Mouse (Mus musculus) embryo, embryonic 9.5 days (tissue): ENCODE data around the gene Zfp26.

Source experiments
- DNase-seq: peaks from one replicate; pipeline ENCODE4 v3.0.0-alpha.2; 2017; ENCODE audit errors: extremely low spot score

Zfp26 gene

DNA sequence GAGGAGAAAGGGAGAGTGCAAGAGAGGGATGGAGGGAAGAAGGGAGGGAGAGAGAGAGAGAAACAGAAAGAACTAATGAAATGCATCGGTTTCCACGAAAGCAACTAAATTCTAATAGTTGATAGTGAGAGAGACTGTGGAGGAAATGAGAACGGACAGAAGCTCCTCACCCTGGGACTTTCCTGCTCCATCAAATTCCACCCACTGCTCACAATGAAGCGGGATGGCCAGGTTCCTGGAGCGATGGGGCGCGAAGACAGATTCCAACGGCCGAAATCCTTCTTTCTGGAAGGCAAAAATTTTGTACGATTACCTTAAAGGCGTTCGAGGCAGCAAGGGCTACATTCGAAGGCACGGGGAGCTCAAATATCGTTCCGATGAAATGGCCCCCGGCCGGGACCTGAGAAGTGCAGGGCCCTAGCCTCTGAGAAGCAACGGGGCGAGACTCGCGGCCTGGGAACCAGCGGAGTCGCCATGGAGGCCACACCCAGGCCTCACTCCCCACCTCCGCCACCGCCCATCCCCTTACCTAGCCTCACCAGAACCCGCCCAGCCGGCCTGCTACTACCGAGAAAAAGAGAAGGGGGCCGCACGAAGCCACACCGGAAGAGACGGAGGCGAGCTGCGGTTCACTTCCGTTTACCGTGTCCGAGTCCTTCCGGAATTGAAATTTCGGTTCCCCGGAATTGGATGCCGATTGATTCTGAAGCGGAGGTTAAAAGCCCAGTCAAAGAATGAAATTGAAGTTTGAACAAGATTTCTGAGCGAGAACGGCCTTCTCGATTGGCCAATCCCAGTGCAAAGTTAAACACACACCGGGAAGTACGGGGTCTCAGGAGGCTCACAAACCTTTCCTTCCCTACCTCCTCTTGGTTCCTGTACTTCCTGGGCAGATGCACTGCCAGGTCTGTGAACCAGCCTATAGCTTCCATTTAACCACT lies at the start of gene Zfp26:
TSS of gene Zfp26 (minus strand) at position 786 of the 941 bp plus-strand sequence.
- peak; percentile 86 for DNase-seq

DNA sequence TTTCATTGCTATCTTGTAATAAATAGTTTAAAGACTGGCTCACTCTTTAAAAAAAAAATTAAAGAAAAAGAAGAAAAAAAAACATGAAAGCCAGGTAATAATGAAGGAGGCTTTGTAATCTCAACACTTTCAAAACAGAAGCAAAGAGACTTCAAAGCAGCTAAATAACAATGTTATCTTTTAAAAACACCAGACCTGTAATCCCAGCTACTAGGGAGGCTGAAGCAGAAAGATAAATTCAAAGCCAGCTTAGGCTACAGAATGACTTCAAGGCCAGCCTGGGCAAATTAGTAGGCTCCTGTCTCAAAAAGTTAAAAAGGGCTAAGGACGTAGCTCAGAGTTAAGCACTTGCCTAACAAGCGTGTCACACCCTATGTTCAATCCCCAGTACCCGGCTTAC lies 49.7 kb upstream of the Zfp26 start:
- no peak for DNase-seq

DNA sequence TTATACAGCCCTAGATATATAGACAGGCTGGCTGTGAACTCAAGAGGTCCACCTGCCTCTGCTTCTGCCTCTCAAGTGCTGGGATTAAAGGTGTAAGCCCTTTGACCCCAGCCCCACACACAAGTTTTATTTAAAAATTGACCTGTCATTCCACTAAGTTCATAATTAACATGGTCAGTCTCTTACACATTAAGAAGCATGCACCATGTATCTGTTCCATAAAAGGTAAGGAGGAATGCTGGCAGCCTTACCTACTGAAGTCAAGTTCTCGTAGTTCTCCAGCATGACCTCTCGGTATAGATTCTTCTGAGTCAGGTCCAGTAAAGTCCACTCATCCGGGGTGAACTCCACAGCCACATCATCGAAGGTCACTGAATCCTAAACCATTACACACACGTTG lies 44.8 kb upstream of the Zfp26 start:
- no peak for DNase-seq

DNA sequence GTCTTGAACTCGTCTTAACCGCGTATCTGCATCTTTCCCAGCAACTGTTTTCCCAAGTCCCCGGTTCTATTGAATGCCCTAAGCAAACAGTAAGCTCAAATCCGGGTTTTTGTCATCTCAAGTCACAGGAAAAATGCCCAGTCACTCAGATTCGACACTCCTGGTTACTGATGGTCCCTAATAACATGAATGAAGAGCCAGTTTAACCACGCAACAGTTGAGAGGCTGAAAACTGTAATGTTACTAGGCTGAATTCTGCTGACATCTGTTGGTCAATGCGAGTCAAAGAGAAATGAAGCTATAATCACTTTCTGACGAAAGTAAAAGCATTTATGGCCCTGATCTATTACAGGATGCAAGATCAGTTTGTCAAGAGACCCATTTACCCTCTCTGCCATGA lies 33.3 kb upstream of the Zfp26 start:
- DNase-seq: peak; percentile 30

DNA sequence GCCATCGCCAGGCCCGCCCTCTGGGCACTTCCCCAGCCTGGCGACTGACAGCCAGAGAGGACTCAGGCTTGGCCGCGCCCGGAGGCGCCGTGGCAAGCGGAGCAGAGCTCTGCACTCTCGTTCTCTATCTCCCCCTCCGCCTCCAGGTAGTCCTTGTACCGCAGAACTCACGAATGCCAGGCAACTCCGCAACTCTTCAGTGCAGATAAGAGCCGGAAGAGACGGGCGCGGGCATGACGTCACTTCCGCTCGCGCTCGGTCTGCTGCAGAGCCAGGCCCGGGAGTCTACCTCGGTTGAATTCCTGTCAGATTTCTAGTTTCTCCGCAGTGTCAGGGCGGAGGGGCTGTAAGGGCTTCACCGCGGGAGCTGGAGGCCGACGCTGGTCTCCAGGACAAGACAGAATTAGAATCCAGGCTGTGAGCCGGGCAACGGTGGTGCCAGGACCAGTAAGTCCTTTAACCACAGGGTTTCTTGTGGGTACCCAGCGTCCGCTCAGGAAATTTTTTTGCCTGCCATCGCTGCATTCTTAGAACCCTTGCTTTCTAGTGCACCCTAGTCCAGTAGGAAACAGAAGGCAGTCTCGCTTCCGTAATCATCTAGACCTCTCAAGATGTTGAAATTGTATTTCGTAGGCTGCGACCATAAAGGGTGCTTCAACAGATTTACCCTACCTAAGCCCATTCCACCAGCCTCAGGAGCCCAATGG lies 32.7 kb upstream of the Zfp26 start, which contains the start of gene Zfp426:
TSS of gene Zfp426 (minus strand) at position 220 of the 707 bp plus-strand sequence.
- peak; percentile 89 for DNase-seq

DNA sequence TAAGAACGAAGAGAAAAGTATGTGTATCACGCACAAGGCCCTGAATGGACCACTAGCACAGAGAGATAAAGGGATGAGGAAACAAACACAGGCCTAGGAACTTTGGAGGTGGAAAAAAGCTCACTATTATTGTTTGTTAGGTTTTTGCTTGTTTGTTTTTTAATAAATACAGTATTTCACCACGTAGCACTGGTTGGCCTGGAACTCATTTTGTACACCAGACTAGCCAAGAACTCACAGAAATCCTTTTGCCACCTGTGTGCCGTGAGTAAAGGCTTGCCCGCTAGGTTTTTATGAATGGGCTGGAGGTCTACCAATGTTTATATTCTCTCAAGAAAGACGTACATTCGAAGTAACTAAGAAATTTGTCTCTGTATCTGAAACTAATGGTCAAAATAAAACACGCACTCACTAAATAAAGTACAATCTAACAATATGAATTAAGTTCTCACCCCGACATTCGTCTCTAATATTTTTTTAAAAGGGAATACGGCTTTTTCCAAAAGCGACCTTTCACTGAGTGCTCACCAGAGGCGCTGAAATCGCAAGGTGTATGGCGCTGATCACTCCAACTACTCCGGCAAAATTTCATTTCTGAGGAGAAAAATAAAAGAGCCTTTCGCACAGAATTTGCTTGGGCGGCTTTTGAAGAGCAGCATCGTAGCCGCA lies 32.0 kb upstream of the Zfp26 start:
- no peak for DNase-seq

DNA sequence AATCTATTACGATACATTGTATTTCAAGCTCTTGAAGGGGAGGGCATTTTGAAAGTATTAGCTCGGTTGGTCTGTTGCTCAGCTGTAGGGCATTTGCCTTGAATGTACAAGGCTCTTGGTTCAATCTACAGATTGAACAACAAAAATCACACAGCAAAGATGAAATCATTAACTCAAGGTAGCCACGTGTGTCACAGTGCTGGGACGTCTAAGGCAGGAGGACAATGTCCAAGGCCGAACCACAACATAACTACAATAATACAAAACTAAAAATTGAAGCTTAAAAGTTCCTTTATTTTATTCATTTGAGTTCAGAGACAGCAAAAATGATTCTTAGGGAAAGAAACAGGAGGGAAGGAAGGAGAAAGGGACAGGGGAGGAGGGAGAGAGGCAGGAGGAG lies 29.6 kb upstream of the Zfp26 start:
- no peak for DNase-seq

DNA sequence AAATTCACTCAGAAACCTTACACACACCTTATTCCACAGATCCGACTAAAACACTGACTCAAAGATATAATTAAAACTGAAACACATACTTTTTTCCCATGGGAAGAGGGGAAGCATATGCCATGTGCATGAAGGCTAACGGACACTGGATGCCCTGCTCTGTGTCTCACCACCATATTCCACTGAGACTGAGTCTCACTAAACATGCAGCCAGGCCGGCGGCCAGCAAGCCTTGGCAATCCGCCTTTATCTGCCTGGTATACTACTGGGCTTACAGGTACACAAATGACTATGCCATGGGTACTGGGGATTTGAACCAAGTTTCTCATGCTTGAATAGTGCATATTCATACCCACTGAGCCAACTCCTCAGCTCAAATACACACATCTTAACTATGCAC lies 19.4 kb upstream of the Zfp26 start:
- DNase-seq: no peak

DNA sequence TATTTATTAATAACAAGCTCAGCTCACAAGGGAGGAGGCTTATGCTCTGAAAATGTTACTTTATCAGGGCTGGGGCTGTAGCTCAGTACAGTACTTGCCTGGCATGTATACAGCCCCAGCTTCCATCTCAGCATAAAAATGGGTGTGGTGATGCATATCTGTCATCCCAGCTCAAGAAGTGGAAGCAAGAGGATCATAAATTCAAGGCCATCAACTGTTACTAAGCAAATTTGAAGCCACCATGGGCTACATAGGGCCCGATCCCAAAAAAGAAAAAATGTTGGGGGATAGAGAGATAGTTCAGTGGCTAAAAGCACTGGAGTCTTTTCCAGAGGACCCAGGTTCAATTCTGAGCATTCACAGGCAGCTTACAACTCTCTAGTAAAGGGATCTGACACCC lies 16.7 kb upstream of the Zfp26 start:
- DNase-seq: no peak

DNA sequence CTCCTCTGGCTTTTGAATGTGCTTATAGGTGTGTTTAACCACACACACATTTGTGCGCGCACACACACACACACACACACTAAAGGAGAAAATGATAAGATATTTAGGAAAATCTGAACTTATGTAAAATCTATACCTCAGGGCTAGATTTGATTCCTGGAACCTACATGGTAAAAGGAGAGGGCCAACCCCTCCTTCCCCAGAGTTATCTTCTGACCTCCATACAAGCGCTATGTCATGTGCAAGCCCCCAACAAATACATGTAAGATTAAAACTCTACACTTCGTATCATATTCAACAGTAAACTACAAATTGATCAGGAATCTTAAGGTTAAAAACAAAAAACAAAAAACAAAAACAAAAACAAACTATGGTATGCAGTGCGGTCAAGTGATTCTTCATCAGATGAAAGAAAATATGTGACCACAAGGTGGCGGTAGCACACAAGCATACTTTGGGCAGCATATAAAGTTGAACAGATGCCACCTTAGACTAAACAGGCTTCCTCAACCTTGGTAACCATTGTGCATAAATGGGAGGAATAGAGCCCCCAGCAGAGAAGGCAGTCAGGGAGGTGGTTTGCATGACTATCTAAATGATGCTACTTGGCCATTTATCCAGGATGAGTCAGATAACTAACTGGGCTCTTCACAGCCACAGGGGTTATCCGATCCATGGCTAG lies 6.9 kb upstream of the Zfp26 start:
- peak; percentile 64 for DNase-seq

DNA sequence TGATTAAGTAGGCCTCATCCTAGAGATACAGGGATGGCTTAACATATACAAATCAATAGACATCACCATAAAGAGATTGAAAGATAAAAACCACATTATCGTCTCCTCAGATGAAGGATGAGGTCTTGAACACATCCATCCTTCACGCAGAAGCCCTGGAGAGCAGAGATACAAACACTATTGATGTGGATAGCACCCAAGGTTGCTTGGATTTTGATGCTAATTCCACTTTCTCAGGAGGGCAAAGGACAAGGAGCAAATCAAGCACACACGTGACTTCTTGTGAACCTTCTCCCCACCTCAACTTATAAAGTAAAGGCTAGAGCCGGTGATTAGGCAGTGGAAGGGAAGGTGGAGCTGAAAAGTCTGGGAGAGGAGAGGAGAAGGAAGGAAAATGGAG lies 6.3 kb downstream of the Zfp26 start:
- DNase-seq: no peak

DNA sequence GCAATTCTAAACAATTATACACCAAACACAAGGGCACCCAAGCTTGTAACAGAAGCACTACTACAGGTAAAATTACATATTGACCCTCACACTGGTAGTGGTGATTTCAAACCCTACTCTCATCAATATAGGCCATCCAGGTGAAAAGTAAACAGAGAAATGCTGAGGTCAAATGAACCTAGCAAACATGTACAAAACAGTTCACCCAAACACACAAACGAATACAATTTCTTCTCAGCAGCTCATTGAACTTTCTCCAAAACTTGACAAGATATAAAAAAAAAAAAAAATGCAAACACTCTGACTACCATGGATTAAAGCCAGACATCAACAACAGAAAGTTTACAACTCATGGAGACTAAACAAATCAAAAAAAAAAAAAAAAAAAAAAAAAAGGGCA lies 8.5 kb downstream of the Zfp26 start:
- DNase-seq: no peak

DNA sequence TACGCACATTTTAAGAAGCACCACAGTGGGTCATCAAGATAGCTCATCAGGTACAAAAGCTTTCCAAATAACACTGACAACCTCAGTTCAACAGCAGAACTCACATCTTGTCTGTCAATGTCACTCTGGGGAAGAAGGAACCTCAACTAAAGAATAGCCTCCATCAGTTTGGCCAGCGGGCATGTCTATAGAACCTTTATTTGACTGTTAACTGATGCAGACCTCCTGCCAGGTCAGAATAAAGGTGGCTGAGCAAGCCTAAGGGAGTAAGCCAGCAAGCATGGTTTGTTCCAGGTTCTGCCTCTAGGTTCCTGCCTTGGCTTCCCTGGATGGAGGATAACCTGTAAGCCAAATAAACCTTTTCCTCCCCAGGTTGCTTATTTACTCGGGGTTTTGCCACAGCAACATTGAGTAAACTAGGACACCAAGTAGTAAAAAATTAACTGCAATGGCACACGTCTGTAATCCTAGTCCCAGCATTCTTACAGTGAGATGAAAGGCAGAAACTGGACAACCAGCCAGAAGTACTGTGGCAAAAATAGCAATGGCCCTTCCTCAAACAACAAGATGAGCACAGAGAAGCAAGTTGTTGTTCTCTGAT lies 16.7 kb downstream of the Zfp26 start:
- no peak for DNase-seq

DNA sequence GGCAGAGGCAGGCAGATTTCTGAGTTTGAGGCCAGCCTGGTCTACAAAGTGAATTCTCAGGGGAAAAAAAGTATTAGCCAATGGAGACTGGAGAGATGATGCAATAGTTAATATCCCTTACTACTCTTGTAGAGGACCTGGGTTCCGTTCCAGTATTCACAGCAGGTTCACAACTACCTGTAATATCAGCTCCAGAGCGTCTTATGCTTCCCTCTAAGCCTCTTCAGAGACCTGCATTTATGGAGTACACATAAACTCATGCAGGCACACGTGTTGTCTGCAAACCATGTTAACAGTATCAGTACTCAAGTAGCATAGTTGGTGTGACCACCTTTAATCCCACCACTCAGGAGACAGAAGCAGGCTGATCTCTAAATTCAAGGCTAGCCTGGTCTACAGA lies 30.0 kb downstream of the Zfp26 start:
- DNase-seq: no peak

DNA sequence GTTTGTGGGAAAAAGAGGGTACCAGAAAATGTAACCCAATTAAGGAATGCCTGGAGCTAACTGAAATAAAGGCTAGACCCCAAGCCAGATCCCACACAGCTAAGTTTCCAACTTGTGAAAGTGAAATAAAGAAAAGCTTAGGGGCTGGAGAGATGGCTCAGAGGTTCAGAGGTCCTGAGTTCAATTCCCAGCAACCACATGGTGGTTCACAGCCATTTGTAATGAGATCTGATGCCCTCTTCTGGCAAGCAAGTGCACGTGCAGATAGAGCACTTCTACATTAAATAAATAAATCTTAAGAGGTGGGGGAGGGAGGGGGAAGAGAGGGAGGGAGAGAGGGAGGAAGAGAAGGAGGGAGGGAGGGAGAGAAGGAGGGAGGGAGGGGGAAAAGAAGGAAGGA lies 48.5 kb downstream of the Zfp26 start:
- DNase-seq: no peak

DNA sequence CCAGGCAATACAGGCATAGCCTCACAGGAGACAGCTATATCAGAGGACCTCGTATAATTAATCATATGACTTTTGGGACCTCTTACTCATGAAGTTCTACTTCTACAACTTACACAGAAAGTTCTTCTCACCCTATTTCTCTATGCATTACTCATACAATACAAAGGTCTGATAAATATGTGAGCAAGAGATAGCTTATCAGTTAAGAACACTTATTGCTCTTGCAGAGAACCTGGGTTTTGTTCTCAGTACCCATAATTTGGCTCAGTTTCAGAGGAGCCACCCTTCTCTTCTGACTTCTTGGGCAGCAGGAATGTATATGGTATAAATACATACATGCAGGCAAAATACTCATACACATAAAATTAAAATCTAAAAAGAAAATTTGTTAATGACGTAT lies 50.6 kb downstream of the Zfp26 start:
- DNase-seq: no peak

DNA sequence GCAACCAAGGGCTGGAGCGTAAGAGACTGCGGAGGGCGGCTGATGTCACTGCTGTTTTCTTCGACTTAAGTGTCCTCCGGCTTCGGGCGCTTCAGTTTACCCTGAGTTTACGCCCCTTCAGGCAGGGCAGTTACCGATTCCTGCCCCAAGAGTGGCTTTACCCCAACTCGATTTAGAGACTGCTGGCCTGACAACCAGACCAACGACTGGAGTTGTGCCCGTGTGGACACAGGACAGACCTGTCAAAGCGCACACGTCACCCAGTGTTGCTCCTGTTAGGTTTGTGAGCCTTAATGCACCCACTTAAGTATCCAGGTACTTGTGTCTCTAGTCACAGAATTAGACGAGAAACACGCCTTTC lies 74.6 kb downstream of the Zfp26 start:
- DNase-seq: no peak

DNA sequence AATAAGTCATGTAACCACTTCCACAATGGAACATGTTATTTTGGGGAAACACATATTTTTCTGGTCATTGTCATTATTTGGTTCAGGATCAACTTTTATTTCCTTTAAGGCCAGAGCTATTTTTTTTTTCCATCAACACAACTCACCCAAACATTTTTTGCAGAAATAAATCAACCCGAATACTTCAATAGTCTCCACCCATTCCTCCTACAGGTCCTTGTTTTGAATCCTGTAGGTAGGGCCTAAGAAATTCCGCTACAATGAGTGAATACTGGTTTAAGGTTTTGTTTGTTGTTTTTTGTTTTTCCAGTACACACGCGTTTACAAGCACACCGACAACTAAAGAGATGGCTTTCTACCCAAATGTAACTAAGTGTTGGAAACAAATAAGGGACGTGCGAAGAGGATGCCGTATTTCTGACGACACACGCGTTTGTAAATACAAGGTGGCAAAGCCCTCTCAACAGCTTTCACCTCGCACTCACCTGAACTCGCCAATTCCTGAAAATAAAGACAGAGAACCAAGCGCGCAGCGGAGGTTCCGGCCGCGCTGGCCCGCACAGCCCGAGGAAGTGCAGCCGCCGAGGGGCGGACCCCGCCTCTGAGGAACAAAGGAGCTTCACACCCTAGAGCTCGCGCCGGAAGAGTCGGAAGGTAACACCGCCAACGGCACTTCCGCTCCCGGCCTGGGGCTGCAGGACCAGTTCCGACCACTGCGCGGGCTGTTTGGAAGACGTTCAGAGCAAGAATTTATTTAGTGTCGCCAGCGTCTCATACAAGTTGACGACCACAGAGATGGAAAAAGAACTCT lies 75.2 kb downstream of the Zfp26 start, which contains the start of gene Zfp560:
TSS of gene Zfp560 (minus strand) at position 646 of the 811 bp plus-strand sequence.
- peak; percentile 94 for DNase-seq

DNA sequence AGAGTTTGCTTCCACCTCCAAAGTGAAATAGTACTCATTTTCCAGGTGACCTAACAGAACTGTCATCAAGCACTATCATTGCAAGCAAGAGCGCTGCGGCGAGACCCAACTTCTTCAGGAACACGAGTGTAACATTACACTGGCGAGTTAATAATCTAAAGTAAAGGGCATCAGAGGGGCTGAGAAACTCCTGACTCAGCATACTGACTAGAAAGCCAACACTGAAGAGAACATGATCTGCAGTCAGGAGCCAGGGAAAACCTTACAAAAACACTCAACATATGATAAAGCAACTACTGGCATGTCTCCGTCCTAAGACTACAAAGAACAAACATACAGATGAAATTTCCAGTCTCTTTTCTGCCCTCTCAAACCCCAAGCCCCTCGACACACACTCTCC lies 76.3 kb downstream of the Zfp26 start:
- no peak for DNase-seq
